Mouse (Mus musculus) stomach, embryonic 16.5 days (tissue): ENCODE measurements at regions not wholly inside any gene's neighbourhood (a gene's known extent, or its start where the extent isn't known, plus 50 kb on each side); places are given as distances from the start of the nearest gene placed in this dataset.

Experiments used
- ATAC-seq: fragments of 200-750 bp; cut with Nextera tagmentation; 2 replicates; pipeline ENCODE4 v1.8.0; 2017; ENCODE audit warnings: moderate number of reproducible peaks, moderate TSS enrichment; ENCODE audit not compliant: insufficient read depth, low FRiP score
- H3K27ac ChIP-seq: fragments of 300-500 bp; sonication (generic); 2 replicates; pipeline ENCODE4 v1.5.1; 2014; ENCODE audit warnings: low read length
- H3K27me3 ChIP-seq: fragments of 300-500 bp; sonication (generic); 2 replicates; pipeline ENCODE4 v1.6.1; 2014; ENCODE audit warnings: low read length, control low read depth, mixed read lengths; ENCODE audit not compliant: control insufficient read depth, insufficient read depth
- H3K36me3 ChIP-seq: fragments of 300-500 bp; sonication (generic); 2 replicates; pipeline ENCODE4 v1.6.1; 2014; ENCODE audit warnings: low read length; ENCODE audit not compliant: control insufficient read depth, insufficient read depth
- H3K4me1 ChIP-seq: fragments of 300-500 bp; sonication (generic); 2 replicates; pipeline ENCODE4 v1.6.1; 2014; ENCODE audit warnings: low read length, control low read depth, mixed read lengths; ENCODE audit not compliant: control insufficient read depth, insufficient read depth
- H3K4me2 ChIP-seq: fragments of 300-500 bp; sonication (generic); 2 replicates; pipeline ENCODE4 v1.6.1; 2014; ENCODE audit warnings: low read depth, low read length, mixed read lengths
- H3K4me3 ChIP-seq: fragments of 300-500 bp; sonication (generic); replicated peaks from 2 replicates; pipeline ENCODE4 v1.5.1; 2014; ENCODE audit warnings: mild to moderate bottlenecking, low read length
- H3K9ac ChIP-seq: fragments of 300-500 bp; sonication (generic); 2 replicates; pipeline ENCODE4 v1.6.1; 2014; ENCODE audit warnings: low read length
- H3K9me3 ChIP-seq: fragments of 300-500 bp; sonication (generic); replicated peaks from 2 replicates; pipeline ENCODE4 v1.6.1; 2016; ENCODE audit warnings: low read length, control low read depth; ENCODE audit not compliant: control insufficient read depth
- WGBS: fragments of 180-500 bp; shearing (Covaris S2); extraction: QIAGEN DNeasy Blood & Tissue Kit; methylation state at CpG from one replicate; pipeline ENCODE4 v1.1.7; 2014; 5-methylcytosine and 5-hydroxymethylcytosine counted together

- Histone ChIP-seq H3K4me3 (no peak overlapping the region), H3K4me2 (peak overlapping the region; percentile 20; the same call in 1 of the 2 replicates), H3K4me1 (no peaks in the 10 kb centered on the region), H3K36me3 (no peaks in the 10 kb centered on the region), H3K9me3 (no peaks in the 10 kb centered on the region; the same call in 1 of the 2 replicates), H3K27me3 (no peaks in the 10 kb centered on the region), H3K9ac (no peak overlapping the region), H3K27ac (no peak overlapping the region)
- ATAC-seq = no peak
- WGBS = 47% methylated on average over 16 of the region's 16 CpGs
Measured at GRCm38 (mm10) chr14:61736384-61737322, 129.4 kb downstream of the Kcnrg start.

- H3K9ac ChIP-seq = no peak overlapping the region
- H3K4me2 ChIP-seq = no peak overlapping the region
- H3K36me3 ChIP-seq = no peaks in the 10 kb centered on the region
- H3K4me1 ChIP-seq = no peaks in the 10 kb centered on the region
- no peaks in the 10 kb centered on the region; the same call in 1 of the 2 replicates for H3K9me3 ChIP-seq
- no peak overlapping the region for H3K4me3 ChIP-seq
- ATAC-seq = no peak
- 74% methylated on average over 6 of the region's 6 CpGs for WGBS
- H3K27ac ChIP-seq = no peak overlapping the region
- no peaks in the 10 kb centered on the region for H3K27me3 ChIP-seq
Measured at GRCm38 (mm10) chr14:61737504-61738040, 130.3 kb downstream of the Kcnrg start.

- no peak overlapping the region for H3K27ac ChIP-seq
- no peak overlapping the region for H3K9ac ChIP-seq
- WGBS = 97% methylated on average over 1 of the region's 1 CpGs
- no peak overlapping the region for H3K4me2 ChIP-seq
- no peak for ATAC-seq
- H3K27me3 ChIP-seq = no peaks in the 10 kb centered on the region
- no peaks in the 10 kb centered on the region for H3K4me1 ChIP-seq
- H3K9me3 ChIP-seq = no peaks in the 10 kb centered on the region; the same call in 1 of the 2 replicates
- no peaks in the 10 kb centered on the region for H3K36me3 ChIP-seq
- no peak overlapping the region for H3K4me3 ChIP-seq
Measured at GRCm38 (mm10) chr14:61739453-61739852, 132.2 kb downstream of the Kcnrg start.

GRCm38 (mm10) chr14:61743855-61744408, 136.7 kb downstream of the Kcnrg start:
- WGBS = 38% methylated on average over 4 of the region's 4 CpGs
- Histone ChIP-seq H3K27ac (no peak overlapping the region), H3K27me3 (no peaks in the 10 kb centered on the region), H3K36me3 (no peaks in the 10 kb centered on the region), H3K9me3 (no peaks in the 10 kb centered on the region; the same call in 1 of the 2 replicates), H3K4me1 (no peaks in the 10 kb centered on the region), H3K9ac (no peak overlapping the region), H3K4me2 (no peak overlapping the region), H3K4me3 (no peak overlapping the region)
- ATAC-seq = no peak

- no peaks in the 10 kb centered on the region for H3K9me3 ChIP-seq
- no peak overlapping the region for H3K27ac ChIP-seq
- H3K4me2 ChIP-seq = no peak overlapping the region
- H3K9ac ChIP-seq = no peak overlapping the region
- 64% methylated on average over 3 of the region's 3 CpGs for WGBS
- no peak for ATAC-seq
- H3K27me3 ChIP-seq = no peaks in the 10 kb centered on the region
- no peaks in the 10 kb centered on the region for H3K36me3 ChIP-seq
- peaks cover 6% of the 10 kb centered on the region for H3K4me1 ChIP-seq
- H3K4me3 ChIP-seq = no peak overlapping the region
Measured at GRCm38 (mm10) chr14:61753421-61753820, 146.2 kb downstream of the Kcnrg start.

- Histone ChIP-seq H3K27me3 (no peaks in the 10 kb centered on the region), H3K36me3 (no peaks in the 10 kb centered on the region), H3K27ac (no peak overlapping the region), H3K9ac (peak overlapping the region; percentile 43), H3K4me2 (peak overlapping the region; percentile 53), H3K4me1 (peaks cover 6% of the 10 kb centered on the region), H3K4me3 (peak overlapping the region; percentile 26), H3K9me3 (no peaks in the 10 kb centered on the region)
- no peak for ATAC-seq
- 19% methylated on average over 1 of the region's 1 CpGs for WGBS
Measured at GRCm38 (mm10) chr14:61756651-61757050, 149.4 kb downstream of the Kcnrg start.

GRCm38 (mm10) chr14:61757086-61757822, 150.0 kb downstream of the Kcnrg start:
- H3K27me3 ChIP-seq = no peaks in the 10 kb centered on the region
- H3K9me3 ChIP-seq = no peaks in the 10 kb centered on the region
- ATAC-seq = peak; percentile 92; the same call in 1 of the 2 replicates
- 0 out of 2 replicates have a peak overlapping the region, but pooled peaks have one; percentile 27 for H3K27ac ChIP-seq
- peaks cover 6% of the 10 kb centered on the region for H3K4me1 ChIP-seq
- 9% methylated on average over 14 of the region's 15 CpGs for WGBS
- peak overlapping the region; percentile 53 for H3K4me2 ChIP-seq
- H3K9ac ChIP-seq = peak overlapping the region; percentile 61
- H3K4me3 ChIP-seq = peak overlapping the region; percentile 34
- H3K36me3 ChIP-seq = no peaks in the 10 kb centered on the region

GRCm38 (mm10) chr14:61757823-61758175, 150.5 kb downstream of the Kcnrg start:
- H3K4me3 ChIP-seq = peak overlapping the region; percentile 34
- peak overlapping the region; percentile 53 for H3K4me2 ChIP-seq
- H3K9ac ChIP-seq = peak overlapping the region; percentile 61; the same call in 1 of the 2 replicates
- WGBS = 29% methylated on average over 7 of the region's 7 CpGs
- H3K27me3 ChIP-seq = no peaks in the 10 kb centered on the region
- H3K27ac ChIP-seq = 0 out of 2 replicates have a peak overlapping the region, but pooled peaks have one; percentile 27
- no peaks in the 10 kb centered on the region for H3K36me3 ChIP-seq
- no peaks in the 10 kb centered on the region for H3K9me3 ChIP-seq
- H3K4me1 ChIP-seq = peaks cover 6% of the 10 kb centered on the region
- no peak for ATAC-seq
